Mouse (Mus musculus): Measurements from ENCODE around the gene Ccnk.

The Ccnk gene

GRCm38 (mm10) chr12:108179321-108180266 lies at the start of gene Ccnk:
Gene Ccnk, plus strand, starts transcription at chr12:108179579.
- DNase-seq, result peak; percentile 99

- peak in 1 of 2 experiments; percentile 42 for DNase-seq
These were observed 46.8 kb upstream of the Ccnk start for GRCm38 (mm10) chr12:108132450-108133070.

GRCm38 (mm10) chr12:108133181-108133580 lies 46.2 kb upstream of the Ccnk start:
- no peak for DNase-seq

GRCm38 (mm10) chr12:108135610-108136208 lies 43.7 kb upstream of the Ccnk start:
- DNase-seq, result peak in 1 of 2 experiments; percentile 29

GRCm38 (mm10) chr12:108143624-108144498 lies 35.5 kb upstream of the Ccnk start:
- DNase-seq, result no peak

GRCm38 (mm10) chr12:108145198-108145597 lies 34.2 kb upstream of the Ccnk start:
- DNase-seq, result no peak

GRCm38 (mm10) chr12:108149764-108150163 lies 29.6 kb upstream of the Ccnk start:
- DNase-seq, result no peak

GRCm38 (mm10) chr12:108152743-108153142 lies 26.6 kb upstream of the Ccnk start:
- no peak for DNase-seq

- DNase-seq, result no peak
These were observed 19.5 kb upstream of the Ccnk start for GRCm38 (mm10) chr12:108159863-108160262.

GRCm38 (mm10) chr12:108162036-108162435 lies 17.3 kb upstream of the Ccnk start:
- DNase-seq, result peak; percentile 30 to 54

GRCm38 (mm10) chr12:108163706-108164105 lies 15.7 kb upstream of the Ccnk start:
- DNase-seq, result peak; percentile 35 to 51

GRCm38 (mm10) chr12:108168909-108169308 lies 10.5 kb upstream of the Ccnk start:
- no peak for DNase-seq

- no peak for DNase-seq
These were observed 8.9 kb upstream of the Ccnk start for GRCm38 (mm10) chr12:108170467-108170866.

GRCm38 (mm10) chr12:108171336-108171735 lies 8.0 kb upstream of the Ccnk start:
- no peak for DNase-seq

GRCm38 (mm10) chr12:108172639-108173038 lies 6.7 kb upstream of the Ccnk start:
- DNase-seq, result peak; percentile 18 to 28

- DNase-seq, result no peak
These were observed 4.5 kb upstream of the Ccnk start for GRCm38 (mm10) chr12:108174606-108175505.

- DNase-seq, result no peak
These were observed 3.0 kb upstream of the Ccnk start for GRCm38 (mm10) chr12:108176366-108176765.

GRCm38 (mm10) chr12:108178331-108179245 lies 791 bp upstream of the Ccnk start:
- peak; percentile 73 to 77 for DNase-seq

- DNase-seq, result no peak
These were observed 296 bp upstream of the Ccnk start, which contains the start of gene Setd3 for GRCm38 (mm10) chr12:108179246-108179320. Gene Setd3, minus strand, starts transcription at chr12:108179314.

GRCm38 (mm10) chr12:108181716-108182115 lies 2.3 kb downstream of the Ccnk start:
- no peak for DNase-seq

Data from cerebellum, postnatal 25 days (tissue).